Mouse (Mus musculus): Measurements from ENCODE around the gene Ehd2. TPM values are rescaled to one million over a fixed set of nuclear protein-coding genes. Genes with fewer than 3 reads are reported as not detected.
A peak's percentile ranks its signal among the peaks of the same experiment; 100 is the strongest.
"Not testable (repeated sequence)": the region's sequence is repeated elsewhere in the genome, so short reads cannot be mapped to it uniquely, and the experiment has no call there.

Ehd2 gene
- total RNA-seq, 2 experiments from 2014 or later = 224 to 236 TPM

GRCm38 (mm10) chr7:15916134-15916723 is 51.1 kb downstream of the Ehd2 start:
- DNase-seq = no peak
- intact Hi-C loops (cut with DNase I) = no loop called here

GRCm38 (mm10) chr7:15915695-15916094 is 51.7 kb downstream of the Ehd2 start:
- intact Hi-C loops (cut with DNase I); DNase-seq: not testable (repeated sequence)

- intact Hi-C loops (cut with DNase I) = loop anchor here (5.0 kb wide), 1 partner anchor 57 kb away; no protein-coding TSS in a partner anchor
- DNase-seq = no peak
Measured at GRCm38 (mm10) chr7:15914751-15915150, 52.6 kb downstream of the Ehd2 start.

GRCm38 (mm10) chr7:15914252-15914651 is 53.1 kb downstream of the Ehd2 start:
- peak; percentile 31 to 69 for DNase-seq
- intact Hi-C loops (cut with DNase I) = loop anchor here (5.0 kb wide), 1 partner anchor 57 kb away; no protein-coding TSS in a partner anchor

- intact Hi-C loops (cut with DNase I) = loop anchor here (5.0 kb wide), 1 partner anchor 55 kb away; no protein-coding TSS in a partner anchor
- DNase-seq = peak; percentile 73 to 86
Measured at GRCm38 (mm10) chr7:15912183-15912582, 55.2 kb downstream of the Ehd2 start.

- intact Hi-C loops (cut with DNase I) = loop anchor here (5.0 kb wide), 1 partner anchor 53 kb away; no protein-coding TSS in a partner anchor
- no peak for DNase-seq
Measured at GRCm38 (mm10) chr7:15910521-15910920, 56.8 kb downstream of the Ehd2 start.

GRCm38 (mm10) chr7:15907971-15908590 is 59.3 kb downstream of the Ehd2 start:
- intact Hi-C loops (cut with DNase I) = no loop called here
- no peak for DNase-seq

GRCm38 (mm10) chr7:15906602-15907001 is 60.8 kb downstream of the Ehd2 start:
- no peak for DNase-seq
- intact Hi-C loops (cut with DNase I) = no loop called here

GRCm38 (mm10) chr7:15905861-15906260 is 61.5 kb downstream of the Ehd2 start:
- DNase-seq = no peak
- intact Hi-C loops (cut with DNase I) = no loop called here

- intact Hi-C loops (cut with DNase I) = no loop called here
Measured at GRCm38 (mm10) chr7:15901366-15902048, 65.9 kb downstream of the Ehd2 start.

More at GRCm38 (mm10) chr7:15901366-15902048, 65.9 kb downstream of the Ehd2 start:
- no peak for DNase-seq

Other genes starting within 250 kb of the Ehd2 start
- gene Obox5, start 217.4 kb downstream of the Ehd2 start, total RNA-seq (2021) = not detected
- gene Obox6, start 127.9 kb downstream of the Ehd2 start, total RNA-seq (2021) = not detected
- not detected for gene Crx, start 87.6 kb downstream of the Ehd2 start, total RNA-seq (2021)
- not detected for gene Crxos, start 85.0 kb downstream of the Ehd2 start, total RNA-seq (2021)
- gene Selenow, start 45.2 kb downstream of the Ehd2 start, total RNA-seq (2021) = 100 to 1,000 TPM; 184 to 195 TPM
- 100 to 1,000 TPM; 152 to 153 TPM for gene Nop53, start 21.5 kb downstream of the Ehd2 start, total RNA-seq (2021)
- 1 to 10 TPM; 9.3 to 9.6 TPM for gene Bicra, start 80.4 kb upstream of the Ehd2 start, total RNA-seq (2021)
- gene Zfp541, start 94.2 kb upstream of the Ehd2 start, total RNA-seq (2021) = not detected
- gene Napa, start 130.9 kb upstream of the Ehd2 start, total RNA-seq (2021) = 100 to 1,000 TPM in 1 of 2 experiments, 10 to 100 TPM in 1; 93.2 to 100 TPM
- 10 to 100 TPM; 24.1 to 27.7 TPM for gene Kptn, start 152.3 kb upstream of the Ehd2 start, total RNA-seq (2021)
- 1 to 10 TPM; 1.3 to 1.4 TPM for gene Slc8a2, start 162.3 kb upstream of the Ehd2 start, total RNA-seq (2021)
- gene Meis3, start 207.5 kb upstream of the Ehd2 start, total RNA-seq (2021) = 1 to 10 TPM; 6.1 to 6.5 TPM